Comparison of ENCODE assay signal across 10 mouse cellular contexts in the genomic region with DNA sequence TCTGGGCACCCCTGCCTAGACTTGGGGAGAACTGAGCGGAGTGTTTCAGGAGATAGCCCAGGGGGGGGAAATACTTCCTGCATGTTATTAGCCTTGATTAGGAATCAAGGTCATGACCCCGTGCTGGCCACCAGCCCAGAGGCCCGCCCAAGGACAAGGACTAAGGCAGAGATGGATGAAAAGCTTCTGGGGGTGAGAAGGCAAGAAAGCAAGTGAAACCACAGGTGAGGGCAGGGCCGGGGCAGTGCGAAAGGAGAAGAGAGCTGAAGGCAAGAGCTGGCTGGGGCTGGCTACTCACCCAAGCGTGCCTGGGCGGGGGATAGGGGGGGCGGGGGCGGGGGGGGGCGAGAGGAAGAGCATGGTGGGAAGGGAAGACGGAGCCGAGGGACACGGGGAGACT.
DNase-seq lines count a peak whose midpoint lies in the region; ATAC-seq and TF ChIP-seq lines count a peak whose summit lies in the region.
"Had no signal": no experiment of that assay in that cellular context is flagged by ENCODE, and none has a peak within 500 bp of the region (broad histone marks: within the 10 kb centered on the region; RNA-seq: fewer than 3 reads in every experiment).

No protein-coding gene starts in this region.

- no peak overlapping the region for H3K27ac ChIP-seq in kidney, postnatal 0 days
- H3K27ac ChIP-seq in liver, embryonic 11.5 days (ENCODE audit: low read depth, low read length) = no peak overlapping the region
- H3K27ac ChIP-seq: left cerebral cortex, adult 2 months had no signal

- peak; percentile 29 for DNase-seq in embryo, embryonic 10 days (ENCODE audit: low spot score)
- DNase-seq in embryo, embryonic 11 days = no peak
- no peak for DNase-seq in kidney, postnatal 0 days (ENCODE audit: low spot score)
- DNase-seq in kidney, postnatal 36 days = no peak
- peak; percentile 76 for DNase-seq in ES-CJ7 (ENCODE audit: low read depth, low spot score)
- DNase-seq in liver, embryonic 11.5 days (ENCODE audit: low spot score) = no peak
- no peak for DNase-seq in urinary bladder, adult 2 months (ENCODE audit: low spot score)
- DNase-seq: cerebellum, adult 18-20 months had no signal

- ATAC-seq in kidney, postnatal 0 days (replicated peaks; ENCODE audit: low FRiP score, low read depth) = no peak
- no peak for ATAC-seq in liver, embryonic 11.5 days (replicated peaks; ENCODE audit: low FRiP score)
- no peak for ATAC-seq in megakaryocyte progenitor cell, adult 5-6 weeks (replicated peaks; ENCODE audit: poor library complexity)

- H3K9ac ChIP-seq in kidney, postnatal 0 days (ENCODE audit: low read depth, low read length) = no peak overlapping the region
- H3K9ac ChIP-seq in liver, embryonic 11.5 days (ENCODE audit: low read depth, low read length) = peak overlapping the region; percentile 14; the same call in 1 of the 2 replicates

- no peaks in the 10 kb centered on the region for H3K9me3 ChIP-seq in kidney, postnatal 0 days (replicated peaks; ENCODE audit: low read length)
- no peaks in the 10 kb centered on the region for H3K9me3 ChIP-seq in liver, embryonic 11.5 days (ENCODE audit: control insufficient read depth, low read length)

- H3K4me2 ChIP-seq in kidney, postnatal 0 days (ENCODE audit: low read length) = peak overlapping the region; percentile 10; the same call in 1 of the 2 replicates
- H3K4me2 ChIP-seq in liver, embryonic 11.5 days = peak overlapping the region; percentile 49

- TF ChIP-seq CTCF in kidney, postnatal 0 days (IDR thresholded peaks at IDR 0.05; ENCODE audit: low read depth) = no peak

- no peaks in the 10 kb centered on the region for H3K36me3 ChIP-seq in kidney, postnatal 0 days (ENCODE audit: insufficient read depth, low read length)
- H3K36me3 ChIP-seq in liver, embryonic 11.5 days (ENCODE audit: control insufficient read depth, insufficient read depth, low read length) = no peaks in the 10 kb centered on the region

- 20% methylated on average over 13 of the region's 13 CpGs for WGBS in kidney, postnatal 0 days
- 15% methylated on average over 8 of the region's 13 CpGs for WGBS in liver, embryonic 11.5 days

- H3K27me3 ChIP-seq in kidney, postnatal 0 days (ENCODE audit: insufficient read depth, low read length) = no peaks in the 10 kb centered on the region
- peaks cover 38% of the 10 kb centered on the region for H3K27me3 ChIP-seq in liver, embryonic 11.5 days (replicated peaks; ENCODE audit: control insufficient read depth, insufficient read depth, low read length)

- H3K4me3 ChIP-seq in kidney, postnatal 0 days (replicated peaks; ENCODE audit: low read depth, low read length) = no peak overlapping the region
- H3K4me3 ChIP-seq in liver, embryonic 11.5 days (ENCODE audit: low read depth, low read length) = no peak overlapping the region
- H3K4me3 ChIP-seq: left cerebral cortex, adult 2 months had no signal

- H3K4me1 ChIP-seq in kidney, postnatal 0 days (replicated peaks; ENCODE audit: insufficient read depth, low read length) = peaks cover 8% of the 10 kb centered on the region; the same call in 1 of the 2 replicates
- H3K4me1 ChIP-seq in liver, embryonic 11.5 days (replicated peaks; ENCODE audit: control insufficient read depth, insufficient read depth, low read length) = peaks cover 15% of the 10 kb centered on the region

Comparison
In these comparisons a context has a peak if more than half of its experiments do, and no peak if none do; other contexts are left out.
1. DNase-seq: peak in embryo, embryonic 10 days (single experiment) and ES-CJ7 (single experiment); none in embryo, embryonic 11 days (single experiment), kidney, postnatal 0 days (single experiment), kidney, postnatal 36 days (0 of 2), liver, embryonic 11.5 days (single experiment) and urinary bladder, adult 2 months (single experiment).